Mouse (Mus musculus) small intestine, adult 2 months (tissue): Measurements from ENCODE around the gene Gm4907.

Experiments used
- CTCF ChIP-seq: fragments of 200-500 bp; IDR thresholded peaks from 2 replicates; pipeline ENCODE4 v1.5.1; 2012; ENCODE audit warnings: low read depth, mild to moderate bottlenecking, control low read depth, inconsistent platforms, low read length, moderate library complexity, mixed read lengths; ENCODE audit not compliant: insufficient replicate concordance, insufficient read length; ENCODE audit errors: extremely low read depth
- POLR2A ChIP-seq: fragments of 200-500 bp; IDR thresholded peaks from 2 replicates; pipeline ENCODE4 v1.6.1; 2012; ENCODE audit warnings: low read depth, mild to moderate bottlenecking, control low read depth, inconsistent platforms, low read length, moderate library complexity

- TF ChIP-seq CTCF (no peak), POLR2A (no peak)
These were observed 71.8 kb downstream of the Gm4907 start for GRCm38 (mm10) chrX:23954161-23954560.
